Mouse (Mus musculus) midbrain, postnatal 0 days (tissue): ENCODE measurements at regions not wholly inside any gene's neighbourhood (a gene's known extent, or its start where the extent isn't known, plus 50 kb on each side); places are given as distances from the start of the nearest gene placed in this dataset.

Experiments used
- ATAC-seq: fragments of 200-750 bp; cut with Nextera tagmentation; 2 replicates; pipeline ENCODE4 v1.8.0; 2017; ENCODE audit warnings: moderate number of reproducible peaks, mild to moderate bottlenecking, moderate TSS enrichment, moderate library complexity; ENCODE audit not compliant: low FRiP score
- DNase-seq: peaks from one replicate; pipeline ENCODE4 v3.0.0-alpha.2; 2015; ENCODE audit warnings: low spot score
- H3K27ac ChIP-seq: fragments of 300-500 bp; sonication (generic); 2 replicates; pipeline ENCODE4 v1.5.1; 2014; ENCODE audit warnings: low read depth, mild to moderate bottlenecking, low read length, mixed read lengths
- H3K27me3 ChIP-seq: fragments of 300-500 bp; sonication (generic); 2 replicates; pipeline ENCODE4 v1.6.1; 2014; ENCODE audit warnings: low read length, control low read depth, mixed read lengths; ENCODE audit not compliant: insufficient read depth
- H3K36me3 ChIP-seq: fragments of 300-500 bp; sonication (generic); 2 replicates; pipeline ENCODE4 v1.6.1; 2014; ENCODE audit warnings: low read length, control low read depth, mixed read lengths; ENCODE audit not compliant: insufficient read depth
- H3K4me1 ChIP-seq: fragments of 300-500 bp; sonication (generic); 2 replicates; pipeline ENCODE4 v1.6.1; 2014; ENCODE audit warnings: mild to moderate bottlenecking, control low read depth, antibody characterized with exemption, low read length, mixed read lengths; ENCODE audit not compliant: insufficient read depth
- H3K4me2 ChIP-seq: fragments of 300-500 bp; sonication (generic); 2 replicates; pipeline ENCODE4 v1.6.1; 2014; ENCODE audit warnings: low read depth, mild to moderate bottlenecking, low read length, mixed read lengths; ENCODE audit not compliant: poor library complexity, severe bottlenecking
- H3K4me3 ChIP-seq: fragments of 300-500 bp; sonication (generic); 2 replicates; pipeline ENCODE4 v1.5.1; 2014; ENCODE audit warnings: low read depth, mild to moderate bottlenecking, low read length, moderate library complexity
- H3K9ac ChIP-seq: fragments of 300-500 bp; sonication (generic); replicated peaks from 2 replicates; pipeline ENCODE4 v1.6.1; 2014; ENCODE audit warnings: mild to moderate bottlenecking, low read length, moderate library complexity, mixed read lengths; ENCODE audit not compliant: poor library complexity, severe bottlenecking
- H3K9me3 ChIP-seq: fragments of 300-500 bp; sonication (generic); 2 replicates; pipeline ENCODE4 v1.6.1; 2016; ENCODE audit warnings: low read length, control low read depth
- CTCF ChIP-seq: IDR thresholded peaks from 2 replicates; pipeline ENCODE4 v1.5.1; 2016; ENCODE audit warnings: antibody characterized with exemption, mild to moderate bottlenecking
- WGBS: fragments of 180-500 bp; shearing (Covaris S2); extraction: QIAGEN DNeasy Blood & Tissue Kit; methylation state at CpG from one replicate; pipeline ENCODE4 v1.1.7; 2014; 5-methylcytosine and 5-hydroxymethylcytosine counted together

DNA sequence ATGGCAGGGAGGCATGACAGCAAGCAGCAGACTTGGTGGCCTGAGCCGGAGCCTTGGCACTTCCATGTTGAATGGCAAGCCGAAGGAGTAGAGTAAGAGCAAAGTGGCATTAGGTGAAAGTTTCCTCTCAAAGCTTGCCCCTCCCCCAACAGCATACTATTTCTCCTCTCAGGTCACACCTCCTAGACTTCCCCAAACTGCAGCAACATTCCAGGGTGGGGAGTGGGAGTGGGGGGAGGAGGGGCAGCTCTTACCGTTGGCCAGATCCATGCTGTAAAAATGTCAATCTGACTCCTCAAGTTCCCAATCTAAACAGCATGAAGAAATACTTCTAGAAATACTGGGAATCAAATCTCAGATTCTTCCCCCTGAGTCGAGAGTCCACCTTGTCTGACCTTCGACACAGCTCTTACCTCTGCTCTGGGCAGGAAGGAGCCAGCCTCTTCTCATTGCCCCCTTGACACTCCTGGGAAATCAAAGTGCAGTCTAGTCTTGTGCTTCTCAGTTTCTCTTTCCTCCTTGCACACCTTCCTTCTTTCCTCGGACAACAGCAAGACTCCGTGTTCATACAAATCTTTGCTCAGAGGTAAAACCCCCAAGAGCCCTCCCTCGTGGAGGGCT is 794.9 kb upstream of the BB014433 start:
- Histone ChIP-seq H3K4me2 (no peak overlapping the region), H3K4me1 (no peaks in the 10 kb centered on the region), H3K4me3 (no peak overlapping the region), H3K9ac (no peak overlapping the region), H3K27me3 (no peaks in the 10 kb centered on the region), H3K36me3 (no peaks in the 10 kb centered on the region), H3K9me3 (no peaks in the 10 kb centered on the region), H3K27ac (no peak overlapping the region)
- no peak for TF ChIP-seq CTCF
- no peak for ATAC-seq
- WGBS, result 87% methylated on average over 8 of the region's 8 CpGs
- no peak for DNase-seq

- Histone ChIP-seq H3K27me3 (no peaks in the 10 kb centered on the region), H3K9me3 (no peaks in the 10 kb centered on the region), H3K4me1 (no peaks in the 10 kb centered on the region), H3K36me3 (no peaks in the 10 kb centered on the region), H3K4me3 (no peak overlapping the region), H3K27ac (no peak overlapping the region), H3K4me2 (no peak overlapping the region), H3K9ac (no peak overlapping the region)
- TF ChIP-seq CTCF, result no peak
- WGBS, result 94% methylated on average over 3 of the region's 3 CpGs
- ATAC-seq, result no peak
- DNase-seq, result no peak
These were observed 786.9 kb upstream of the BB014433 start for GRCm38 (mm10) chr8:15832752-15833151.

DNA sequence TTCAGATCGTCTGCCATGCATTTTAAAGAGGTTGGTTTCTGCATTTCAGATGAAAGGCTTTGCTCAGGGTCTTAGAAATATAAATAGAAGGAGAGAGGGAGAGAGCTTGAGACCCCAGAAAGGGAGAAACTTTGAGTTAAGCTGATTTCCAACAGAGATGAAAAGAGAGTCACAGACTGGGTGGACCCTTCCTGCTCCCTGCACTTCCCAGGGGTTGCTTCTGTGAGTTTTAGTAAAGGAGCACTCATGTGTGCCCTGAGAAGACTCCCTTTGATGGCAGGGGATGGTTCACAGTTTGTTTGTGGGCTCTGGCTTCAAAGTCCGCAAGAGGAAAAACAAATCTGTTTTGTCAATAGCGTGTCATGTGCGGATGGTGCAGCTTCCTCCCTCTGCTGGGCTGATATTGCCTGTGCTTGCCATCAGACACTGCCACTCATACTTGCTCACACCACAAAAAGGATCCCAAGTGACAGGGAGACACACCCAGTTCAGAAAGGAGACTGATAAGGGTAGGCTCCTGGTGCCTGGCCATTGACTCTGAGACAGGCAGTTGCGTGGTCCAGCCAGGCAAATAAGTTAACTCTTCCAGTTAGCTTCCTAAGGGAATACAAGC is 775.8 kb upstream of the BB014433 start:
- Histone ChIP-seq H3K36me3 (no peaks in the 10 kb centered on the region), H3K4me2 (no peak overlapping the region), H3K4me1 (no peaks in the 10 kb centered on the region), H3K4me3 (no peak overlapping the region), H3K9ac (no peak overlapping the region), H3K27ac (no peak overlapping the region), H3K9me3 (no peaks in the 10 kb centered on the region), H3K27me3 (no peaks in the 10 kb centered on the region)
- WGBS, result 9% methylated on average over 5 of the region's 5 CpGs
- ATAC-seq (no peak), DNase-seq (no peak)
- peak; percentile 56; the same call in 1 of the 2 replicates for TF ChIP-seq CTCF

DNA sequence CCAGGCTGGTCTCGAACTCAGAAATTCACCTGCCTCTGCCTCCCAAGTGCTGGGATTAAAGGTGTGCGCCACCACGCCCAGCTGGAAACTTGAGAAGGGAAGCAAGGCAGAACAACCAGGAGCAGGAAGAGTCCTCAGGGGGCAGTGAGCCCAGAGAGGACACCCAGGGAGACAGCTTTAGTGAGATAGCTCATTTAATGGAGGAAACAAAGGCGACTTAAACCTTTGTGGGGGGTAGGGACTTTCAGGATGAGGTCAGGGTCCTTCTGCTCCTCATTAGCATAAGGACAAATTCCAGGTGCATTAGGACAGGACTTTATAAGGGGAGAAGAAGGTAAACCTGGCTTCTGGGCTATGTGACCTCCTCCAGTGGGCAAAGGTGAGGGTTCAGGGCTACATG is 742.5 kb upstream of the BB014433 start:
- Histone ChIP-seq H3K27me3 (no peaks in the 10 kb centered on the region), H3K27ac (no peak overlapping the region), H3K4me2 (no peak overlapping the region), H3K9ac (no peak overlapping the region), H3K9me3 (0 out of 2 replicates have a peak, but pooled peaks cover 3% of the 10 kb centered on the region), H3K4me3 (no peak overlapping the region), H3K36me3 (no peaks in the 10 kb centered on the region), H3K4me1 (no peaks in the 10 kb centered on the region)
- TF ChIP-seq CTCF, result no peak
- DNase-seq (no peak), ATAC-seq (no peak)
- WGBS, result 83% methylated on average over 4 of the region's 4 CpGs
